In genomic region chr8:114165741-114166140, GRCm38 (mm10) we compare ENCODE assay signal across 29 mouse cellular contexts. TPM values are rescaled to one million over a fixed set of nuclear protein-coding genes. Genes with fewer than 3 reads are reported as not detected.
A peak's percentile ranks its signal among the peaks of the same experiment; 100 is the strongest.
DNase-seq lines count a peak whose midpoint lies in the region; ATAC-seq and TF ChIP-seq lines count a peak whose summit lies in the region.
"Had no signal": no experiment of that assay in that cellular context is flagged by ENCODE, and none has a peak within 500 bp of the region (broad histone marks: within the 10 kb centered on the region; RNA-seq: fewer than 3 reads in every experiment).

No protein-coding gene starts in this region.

- H3K4me3 ChIP-seq in forebrain, embryonic 14.5 days (ENCODE audit: low read depth, low read length) = no peak overlapping the region
- no peak overlapping the region for H3K4me3 ChIP-seq in forebrain, postnatal 0 days (ENCODE audit: low read depth, low read length)
- H3K4me3 ChIP-seq in limb, embryonic 11.5 days (ENCODE audit: low read depth, low read length) = no peak overlapping the region
- no peak overlapping the region for H3K4me3 ChIP-seq in limb, embryonic 10.5 days
- no peak overlapping the region for H3K4me3 ChIP-seq in liver, embryonic 11.5 days (ENCODE audit: low read depth, low read length)
- H3K4me3 ChIP-seq: embryonic facial prominence, embryonic 10.5 days; embryonic facial prominence, embryonic 13.5 days; erythroblast, embryonic 14.5 days; forebrain, embryonic 15.5 days; hindbrain, embryonic 13.5 days had no signal

- H3K4me1 ChIP-seq in forebrain, embryonic 14.5 days (ENCODE audit: control insufficient read depth, insufficient read depth, low read length) = 0 out of 2 replicates have a peak, but pooled peaks cover 2% of the 10 kb centered on the region
- H3K4me1 ChIP-seq in forebrain, postnatal 0 days (ENCODE audit: insufficient read depth) = no peaks in the 10 kb centered on the region
- 0 out of 2 replicates have a peak, but pooled peaks cover 2% of the 10 kb centered on the region for H3K4me1 ChIP-seq in limb, embryonic 11.5 days (ENCODE audit: control insufficient read depth, insufficient read depth, low read length)
- H3K4me1 ChIP-seq in limb, embryonic 10.5 days = peaks cover 14% of the 10 kb centered on the region
- H3K4me1 ChIP-seq in liver, embryonic 11.5 days (replicated peaks; ENCODE audit: control insufficient read depth, insufficient read depth, low read length) = no peaks in the 10 kb centered on the region
- H3K4me1 ChIP-seq: embryonic facial prominence, embryonic 13.5 days; forebrain, embryonic 15.5 days had no signal

- 34% methylated on average over 2 of the region's 2 CpGs for WGBS in forebrain, embryonic 14.5 days
- 31% methylated on average over 2 of the region's 2 CpGs for WGBS in forebrain, postnatal 0 days
- WGBS in limb, embryonic 11.5 days = 46% methylated on average over 2 of the region's 2 CpGs
- 59% methylated on average over 2 of the region's 2 CpGs for WGBS in limb, embryonic 10.5 days
- 67% methylated on average over 2 of the region's 2 CpGs for WGBS in liver, embryonic 11.5 days

- H3K36me3 ChIP-seq in forebrain, embryonic 14.5 days (ENCODE audit: control insufficient read depth, insufficient read depth, low read length) = no peaks in the 10 kb centered on the region
- H3K36me3 ChIP-seq in forebrain, postnatal 0 days (ENCODE audit: insufficient read depth) = no peaks in the 10 kb centered on the region
- H3K36me3 ChIP-seq in limb, embryonic 11.5 days (ENCODE audit: control insufficient read depth, insufficient read depth, low read length) = no peaks in the 10 kb centered on the region
- H3K36me3 ChIP-seq in limb, embryonic 10.5 days = no peaks in the 10 kb centered on the region
- H3K36me3 ChIP-seq in liver, embryonic 11.5 days (ENCODE audit: control insufficient read depth, insufficient read depth, low read length) = no peaks in the 10 kb centered on the region
- H3K36me3 ChIP-seq: embryonic facial prominence, embryonic 10.5 days; embryonic facial prominence, embryonic 13.5 days; forebrain, embryonic 15.5 days; hindbrain, embryonic 13.5 days had no signal

- no peak for TF ChIP-seq POLR2A in brain, embryonic 14.5 days (IDR thresholded peaks at IDR 0.05; ENCODE audit: borderline replicate concordance, extremely low read depth, insufficient read depth, insufficient read length, poor library complexity, severe bottlenecking)

- no peak overlapping the region for H3K4me2 ChIP-seq in forebrain, embryonic 14.5 days (ENCODE audit: low read length)
- no peak overlapping the region for H3K4me2 ChIP-seq in forebrain, postnatal 0 days (ENCODE audit: low read depth)
- no peak overlapping the region for H3K4me2 ChIP-seq in limb, embryonic 11.5 days (ENCODE audit: low read depth, severe bottlenecking)
- no peak overlapping the region for H3K4me2 ChIP-seq in liver, embryonic 11.5 days
- H3K4me2 ChIP-seq: embryonic facial prominence, embryonic 13.5 days; forebrain, embryonic 15.5 days; heart, embryonic 11.5 days; hindbrain, embryonic 13.5 days had no signal

- no peak for ATAC-seq in forebrain, embryonic 14.5 days
- no peak for ATAC-seq in forebrain, postnatal 0 days
- ATAC-seq in limb, embryonic 11.5 days (ENCODE audit: insufficient number of reproducible peaks, low FRiP score, low TSS enrichment, low read depth) = 0 out of 2 replicates have a peak, but pooled peaks have one; percentile 39
- ATAC-seq in liver, embryonic 11.5 days (replicated peaks; ENCODE audit: low FRiP score) = no peak
- ATAC-seq: activated CD4-positive, CD25-positive, alpha-beta regulatory T cell, adult 4 months; CD4-positive, CD25-positive, alpha-beta regulatory T cell, adult 4 months; forebrain, embryonic 15.5 days; hindbrain, embryonic 16.5 days; inflammation-experienced regulatory T-cells, adult 6 months; intestine, embryonic 16.5 days had no signal

- H3K27ac ChIP-seq in forebrain, embryonic 14.5 days (ENCODE audit: low read depth, low read length) = no peak overlapping the region
- H3K27ac ChIP-seq in forebrain, postnatal 0 days (ENCODE audit: low read depth, low read length) = no peak overlapping the region
- no peak overlapping the region for H3K27ac ChIP-seq in limb, embryonic 11.5 days (replicated peaks; ENCODE audit: low read depth, low read length)
- H3K27ac ChIP-seq in limb, embryonic 10.5 days = no peak overlapping the region
- no peak overlapping the region for H3K27ac ChIP-seq in liver, embryonic 11.5 days (ENCODE audit: low read depth, low read length)
- H3K27ac ChIP-seq: embryonic facial prominence, embryonic 10.5 days; embryonic facial prominence, embryonic 13.5 days; forebrain, embryonic 15.5 days; hindbrain, embryonic 13.5 days had no signal

- no peaks in the 10 kb centered on the region for H3K9me3 ChIP-seq in forebrain, embryonic 14.5 days (replicated peaks; ENCODE audit: control insufficient read depth, low read length)
- H3K9me3 ChIP-seq in forebrain, postnatal 0 days (ENCODE audit: low read length) = no peaks in the 10 kb centered on the region
- no peaks in the 10 kb centered on the region for H3K9me3 ChIP-seq in limb, embryonic 11.5 days (ENCODE audit: control insufficient read depth, low read length)
- H3K9me3 ChIP-seq in limb, embryonic 10.5 days (replicated peaks) = no peaks in the 10 kb centered on the region
- no peaks in the 10 kb centered on the region for H3K9me3 ChIP-seq in liver, embryonic 11.5 days (ENCODE audit: control insufficient read depth, low read length)
- H3K9me3 ChIP-seq: embryonic facial prominence, embryonic 10.5 days; embryonic facial prominence, embryonic 13.5 days; forebrain, embryonic 15.5 days; hindbrain, embryonic 13.5 days had no signal

- no peak overlapping the region for H3K9ac ChIP-seq in forebrain, embryonic 14.5 days (ENCODE audit: low read length)
- no peak overlapping the region for H3K9ac ChIP-seq in forebrain, postnatal 0 days
- no peak overlapping the region for H3K9ac ChIP-seq in limb, embryonic 11.5 days (ENCODE audit: low read length)
- H3K9ac ChIP-seq in liver, embryonic 11.5 days (ENCODE audit: low read depth, low read length) = no peak overlapping the region
- H3K9ac ChIP-seq: embryonic facial prominence, embryonic 13.5 days; forebrain, embryonic 15.5 days; hindbrain, embryonic 13.5 days had no signal

- DNase-seq in forebrain, embryonic 14.5 days (ENCODE audit: low spot score) = peak; percentile 16
- DNase-seq in forebrain, postnatal 0 days = no peak
- no peak for DNase-seq in limb, embryonic 11.5 days (ENCODE audit: low spot score)
- DNase-seq in limb, embryonic 10.5 days (ENCODE audit: low spot score) = no peak
- peak; percentile 57 for DNase-seq in brain, embryonic 14.5 days (ENCODE audit: low read depth)
- peak; percentile 15 for DNase-seq in retina, embryonic 14.5 days (ENCODE audit: low spot score)
- no peak for DNase-seq in layer of hippocampus, adult 18-20 months (ENCODE audit: low spot score in 2 of 2)
- no peak for DNase-seq in liver, embryonic 11.5 days (ENCODE audit: low spot score)
- DNase-seq: adrenal gland, adult 8-10 months; adrenal gland, postnatal 25 days; cerebellum, adult 18-20 months; cerebellum, adult 9-10 months; cerebellum, postnatal 36 days; embryo, embryonic 11 days; gastrocnemius, postnatal 25 days had no signal

- no peaks in the 10 kb centered on the region for H3K27me3 ChIP-seq in forebrain, embryonic 14.5 days (replicated peaks; ENCODE audit: control insufficient read depth, insufficient read depth, low read length)
- no peaks in the 10 kb centered on the region for H3K27me3 ChIP-seq in forebrain, postnatal 0 days (ENCODE audit: insufficient read depth, low read length)
- no peaks in the 10 kb centered on the region for H3K27me3 ChIP-seq in limb, embryonic 11.5 days (ENCODE audit: control insufficient read depth, insufficient read depth, low read length)
- no peaks in the 10 kb centered on the region for H3K27me3 ChIP-seq in limb, embryonic 10.5 days (ENCODE audit: low read depth, poor library complexity, severe bottlenecking)
- H3K27me3 ChIP-seq in liver, embryonic 11.5 days (replicated peaks; ENCODE audit: control insufficient read depth, insufficient read depth, low read length) = no peaks in the 10 kb centered on the region
- H3K27me3 ChIP-seq: embryonic facial prominence, embryonic 13.5 days; forebrain, embryonic 15.5 days; hindbrain, embryonic 13.5 days had no signal

- no peak for TF ChIP-seq CTCF in forebrain, postnatal 0 days (IDR thresholded peaks at IDR 0.05; ENCODE audit: low read depth)
- no peak for TF ChIP-seq CTCF in brain, embryonic 14.5 days (IDR thresholded peaks at IDR 0.05; ENCODE audit: borderline replicate concordance, extremely low read depth, insufficient read depth, insufficient read length)

RNA-seq across cellular contexts. Expression of gene Nudt7, which starts 32.4 kb away (rescaled TPM):
- 4.6 and 5.0 TPM in 2 replicates for polyA plus RNA-seq in forebrain, embryonic 14.5 days (2014; fragmentation: Nextera tagmentation; extraction: Ambion mirVana)
- total RNA-seq in forebrain, postnatal 0 days (2014; rRNA removed) = 1.5 and 1.8 TPM in 2 replicates
- polyA plus RNA-seq in forebrain, postnatal 0 days (2015; fragmentation: Nextera tagmentation; extraction: Ambion mirVana) = 3.8 and 4.2 TPM in 2 replicates
- polyA plus RNA-seq in limb, embryonic 11.5 days (2014; fragmentation: Nextera tagmentation; extraction: Ambion mirVana) = 11.2 TPM in 2 replicates
- polyA plus RNA-seq in limb, embryonic 10.5 days (2016; fragmentation: Nextera tagmentation; extraction: Ambion mirVana) = 6.9 and 9.8 TPM in 2 replicates
- polyA plus RNA-seq in brain, embryonic 14.5 days (2012; rRNA removed) = 3.5 and 3.7 TPM in 2 replicates
- 1 to 10 TPM; 4.7 to 5.3 TPM for total RNA-seq in layer of hippocampus, adult 18-20 months (2021)
- polyA plus RNA-seq in liver, embryonic 11.5 days (2014; fragmentation: Nextera tagmentation; extraction: Ambion mirVana) = 19.8 and 21.9 TPM in 2 replicates
- total RNA-seq: MEL had no signal
- polyA plus RNA-seq: C2C12 had no signal

RNA-seq across cellular contexts. Expression of gene Vat1l, which starts 39.7 kb away (rescaled TPM):
- 29.7 and 32.2 TPM in 2 replicates for polyA plus RNA-seq in forebrain, embryonic 14.5 days (2014; fragmentation: Nextera tagmentation; extraction: Ambion mirVana)
- total RNA-seq in forebrain, postnatal 0 days (2014; rRNA removed) = 119 and 156 TPM in 2 replicates
- polyA plus RNA-seq in forebrain, postnatal 0 days (2015; fragmentation: Nextera tagmentation; extraction: Ambion mirVana) = 25.3 and 42.1 TPM in 2 replicates
- polyA plus RNA-seq in limb, embryonic 11.5 days (2014; fragmentation: Nextera tagmentation; extraction: Ambion mirVana) = 1.9 and 2.7 TPM in 2 replicates
- 1.1 and 1.6 TPM in 2 replicates for polyA plus RNA-seq in limb, embryonic 10.5 days (2016; fragmentation: Nextera tagmentation; extraction: Ambion mirVana)
- 67.1 and 104 TPM in 2 replicates for polyA plus RNA-seq in brain, embryonic 14.5 days (2012; rRNA removed)
- 10 to 100 TPM in 1 of 2 experiments, 1 to 10 TPM in 1; 9.5 to 17.3 TPM for total RNA-seq in layer of hippocampus, adult 18-20 months (2021)
- polyA plus RNA-seq in liver, embryonic 11.5 days (2014; fragmentation: Nextera tagmentation; extraction: Ambion mirVana) = 0.58 and 0.93 TPM in 2 replicates
- total RNA-seq: hematopoietic stem cell, adult 5-6 weeks; MEL had no signal
- polyA plus RNA-seq: C2C12; CD4-positive, CD25-positive, alpha-beta regulatory T cell, adult 4 months; erythroblast, embryonic 14.5 days had no signal

Comparison
In these comparisons a context has a peak if more than half of its experiments do, and no peak if none do; other contexts are left out.
1. DNase-seq: peak in forebrain, embryonic 14.5 days (single experiment), brain, embryonic 14.5 days (single experiment) and retina, embryonic 14.5 days (single experiment); none in forebrain, postnatal 0 days (single experiment), limb, embryonic 11.5 days (single experiment), limb, embryonic 10.5 days (single experiment), layer of hippocampus, adult 18-20 months (0 of 2) and liver, embryonic 11.5 days (single experiment).